8 mouse cellular contexts compared by ENCODE assay signal in genomic region chr19:57077826-57078699, GRCm38 (mm10).
A peak's percentile ranks its signal among the peaks of the same experiment; 100 is the strongest.
DNase-seq lines count a peak whose midpoint lies in the region; TF ChIP-seq lines count a peak whose summit lies in the region.

No protein-coding gene starts in this region.

- H3K9me3 ChIP-seq in heart, embryonic 10.5 days, result no peaks in the 10 kb centered on the region
- H3K9me3 ChIP-seq in forebrain, embryonic 10.5 days, result no peaks in the 10 kb centered on the region
- H3K9me3 ChIP-seq in midbrain, embryonic 10.5 days (replicated peaks), result no peaks in the 10 kb centered on the region

- H3K4me3 ChIP-seq in heart, embryonic 10.5 days, result no peak overlapping the region
- peak overlapping the region; percentile 6; the same call in 1 of the 2 replicates for H3K4me3 ChIP-seq in forebrain, embryonic 10.5 days
- H3K4me3 ChIP-seq in midbrain, embryonic 10.5 days, result no peak overlapping the region

- H3K36me3 ChIP-seq in heart, embryonic 10.5 days, result peaks cover 25% of the 10 kb centered on the region
- no peaks in the 10 kb centered on the region for H3K36me3 ChIP-seq in forebrain, embryonic 10.5 days (replicated peaks)
- H3K36me3 ChIP-seq in midbrain, embryonic 10.5 days, result no peaks in the 10 kb centered on the region

- H3K27ac ChIP-seq in heart, embryonic 10.5 days, result peak overlapping the region; percentile 39; the same call in 1 of the 2 replicates
- H3K27ac ChIP-seq in forebrain, embryonic 10.5 days, result peak overlapping the region; percentile 83
- H3K27ac ChIP-seq in midbrain, embryonic 10.5 days (replicated peaks), result peak overlapping the region; percentile 75

- H3K4me1 ChIP-seq in heart, embryonic 10.5 days, result peaks cover 30% of the 10 kb centered on the region
- peaks cover 67% of the 10 kb centered on the region for H3K4me1 ChIP-seq in forebrain, embryonic 10.5 days
- peaks cover 42% of the 10 kb centered on the region for H3K4me1 ChIP-seq in midbrain, embryonic 10.5 days

- 70% methylated on average over 13 of the region's 13 CpGs for WGBS in heart, embryonic 10.5 days
- WGBS in forebrain, embryonic 10.5 days, result 23% methylated on average over 13 of the region's 13 CpGs
- WGBS in midbrain, embryonic 10.5 days, result 39% methylated on average over 13 of the region's 13 CpGs

- no peak for DNase-seq in heart, embryonic 10.5 days (ENCODE audit: low spot score)
- no peak for DNase-seq in heart, postnatal 4 days
- peak; percentile 85 for DNase-seq in brain, embryonic 14.5 days (ENCODE audit: low read depth)
- peak; percentile 46 for DNase-seq in forebrain, embryonic 10.5 days (ENCODE audit: extremely low spot score, low spot score)
- DNase-seq in midbrain, embryonic 10.5 days (ENCODE audit: low spot score), result no peak
- DNase-seq in liver, result no peak
- no peak for DNase-seq in left cerebral cortex, postnatal 10 days (ENCODE audit: extremely low spot score in 1 of 2, low spot score in 2 of 2)
- no peak for DNase-seq in urinary bladder, postnatal 14 days (ENCODE audit: low spot score)

- no peak for TF ChIP-seq CTCF in brain, embryonic 14.5 days (IDR thresholded peaks at IDR 0.05; ENCODE audit: borderline replicate concordance, extremely low read depth, insufficient read depth, insufficient read length)

- TF ChIP-seq POLR2A in brain, embryonic 14.5 days (IDR thresholded peaks at IDR 0.05; ENCODE audit: borderline replicate concordance, extremely low read depth, insufficient read depth, insufficient read length, poor library complexity, severe bottlenecking), result no peak

- intact Hi-C loops in left cerebral cortex, postnatal 10 days (cut with DNase I), result no loop called here

- no peaks in the 10 kb centered on the region for H3K27me3 ChIP-seq in heart, embryonic 10.5 days (ENCODE audit: insufficient read depth, poor library complexity, severe bottlenecking)
- H3K27me3 ChIP-seq in forebrain, embryonic 10.5 days (ENCODE audit: poor library complexity, severe bottlenecking), result peaks cover 4% of the 10 kb centered on the region; the same call in 1 of the 2 replicates
- H3K27me3 ChIP-seq in midbrain, embryonic 10.5 days (ENCODE audit: low read depth, poor library complexity, severe bottlenecking), result no peaks in the 10 kb centered on the region

Comparison
In these comparisons a context has a peak if more than half of its experiments do, and no peak if none do; other contexts are left out.
1. DNase-seq: peak in brain, embryonic 14.5 days (single experiment) and forebrain, embryonic 10.5 days (single experiment); none in heart, embryonic 10.5 days (single experiment), heart, postnatal 4 days (single experiment), midbrain, embryonic 10.5 days (single experiment), liver (single experiment), left cerebral cortex, postnatal 10 days (0 of 2) and urinary bladder, postnatal 14 days (single experiment).
2. Peak in every context shown above with its lines, with median percentiles within 50 percentile points of each other: H3K27ac ChIP-seq.